Mouse (Mus musculus) midbrain, postnatal 0 days (tissue): Measurements from ENCODE around the gene Lpcat2. TPM values are rescaled to one million over a fixed set of nuclear protein-coding genes. Genes with fewer than 3 reads are reported as not detected.

Experiments
- ATAC-seq: fragments of 200-750 bp; cut with Nextera tagmentation; 2 replicates; pipeline ENCODE4 v1.8.0; 2017; ENCODE audit warnings: moderate number of reproducible peaks, mild to moderate bottlenecking, moderate TSS enrichment, moderate library complexity; ENCODE audit not compliant: low FRiP score
- DNase-seq: peaks from one replicate; pipeline ENCODE4 v3.0.0-alpha.2; 2015; ENCODE audit warnings: low spot score
- H3K27ac ChIP-seq: fragments of 300-500 bp; sonication (generic); 2 replicates; pipeline ENCODE4 v1.5.1; 2014; ENCODE audit warnings: low read depth, mild to moderate bottlenecking, low read length, mixed read lengths
- H3K27me3 ChIP-seq: fragments of 300-500 bp; sonication (generic); 2 replicates; pipeline ENCODE4 v1.6.1; 2014; ENCODE audit warnings: low read length, control low read depth, mixed read lengths; ENCODE audit not compliant: insufficient read depth
- H3K36me3 ChIP-seq: fragments of 300-500 bp; sonication (generic); 2 replicates; pipeline ENCODE4 v1.6.1; 2014; ENCODE audit warnings: low read length, control low read depth, mixed read lengths; ENCODE audit not compliant: insufficient read depth
- H3K4me1 ChIP-seq: fragments of 300-500 bp; sonication (generic); 2 replicates; pipeline ENCODE4 v1.6.1; 2014; ENCODE audit warnings: mild to moderate bottlenecking, control low read depth, antibody characterized with exemption, low read length, mixed read lengths; ENCODE audit not compliant: insufficient read depth
- H3K4me2 ChIP-seq: fragments of 300-500 bp; sonication (generic); 2 replicates; pipeline ENCODE4 v1.6.1; 2014; ENCODE audit warnings: low read depth, mild to moderate bottlenecking, low read length, mixed read lengths; ENCODE audit not compliant: poor library complexity, severe bottlenecking
- H3K4me3 ChIP-seq: fragments of 300-500 bp; sonication (generic); 2 replicates; pipeline ENCODE4 v1.5.1; 2014; ENCODE audit warnings: low read depth, mild to moderate bottlenecking, low read length, moderate library complexity
- H3K9ac ChIP-seq: fragments of 300-500 bp; sonication (generic); replicated peaks from 2 replicates; pipeline ENCODE4 v1.6.1; 2014; ENCODE audit warnings: mild to moderate bottlenecking, low read length, moderate library complexity, mixed read lengths; ENCODE audit not compliant: poor library complexity, severe bottlenecking
- H3K9me3 ChIP-seq: fragments of 300-500 bp; sonication (generic); 2 replicates; pipeline ENCODE4 v1.6.1; 2016; ENCODE audit warnings: low read length, control low read depth
- CTCF ChIP-seq: IDR thresholded peaks from 2 replicates; pipeline ENCODE4 v1.5.1; 2016; ENCODE audit warnings: antibody characterized with exemption, mild to moderate bottlenecking
- WGBS: fragments of 180-500 bp; shearing (Covaris S2); extraction: QIAGEN DNeasy Blood & Tissue Kit; methylation state at CpG from one replicate; pipeline ENCODE4 v1.1.7; 2014; 5-methylcytosine and 5-hydroxymethylcytosine counted together
- polyA plus RNA-seq: library from polyadenylated mRNA; unstranded; fragments of >200 nt; fragmentation: Nextera tagmentation; extraction: Ambion mirVana; gene quantifications from 2 replicates; pipeline ENCODE4 v1.2.1, GENCODE M21; 2015
- total RNA-seq: library from RNA; depleted of rRNA; stranded (reverse); fragments of >200 nt; gene quantifications from 2 replicates; pipeline ENCODE4 v1.2.3, GENCODE M21; 2014

Gene Lpcat2
- total and polyA plus RNA-seq, 2 experiments from 2014 or later, result 6.2 to 11.2 TPM

- no peak for TF ChIP-seq CTCF
- Histone ChIP-seq H3K4me1 (0 out of 2 replicates have a peak, but pooled peaks cover 2% of the 10 kb centered on the region), H3K9me3 (no peaks in the 10 kb centered on the region), H3K36me3 (no peaks in the 10 kb centered on the region), H3K4me2 (peak overlapping the region; percentile 67), H3K4me3 (peak overlapping the region; percentile 54), H3K27ac (no peak overlapping the region), H3K9ac (no peak overlapping the region), H3K27me3 (0 out of 2 replicates have a peak, but pooled peaks cover 6% of the 10 kb centered on the region)
- ATAC-seq (no peak), DNase-seq (no peak)
- WGBS, result 92% methylated on average over 7 of the region's 7 CpGs
Measured at GRCm38 (mm10) chr8:92856273-92856986, 1.3 kb downstream of the Lpcat2 start.

DNA sequence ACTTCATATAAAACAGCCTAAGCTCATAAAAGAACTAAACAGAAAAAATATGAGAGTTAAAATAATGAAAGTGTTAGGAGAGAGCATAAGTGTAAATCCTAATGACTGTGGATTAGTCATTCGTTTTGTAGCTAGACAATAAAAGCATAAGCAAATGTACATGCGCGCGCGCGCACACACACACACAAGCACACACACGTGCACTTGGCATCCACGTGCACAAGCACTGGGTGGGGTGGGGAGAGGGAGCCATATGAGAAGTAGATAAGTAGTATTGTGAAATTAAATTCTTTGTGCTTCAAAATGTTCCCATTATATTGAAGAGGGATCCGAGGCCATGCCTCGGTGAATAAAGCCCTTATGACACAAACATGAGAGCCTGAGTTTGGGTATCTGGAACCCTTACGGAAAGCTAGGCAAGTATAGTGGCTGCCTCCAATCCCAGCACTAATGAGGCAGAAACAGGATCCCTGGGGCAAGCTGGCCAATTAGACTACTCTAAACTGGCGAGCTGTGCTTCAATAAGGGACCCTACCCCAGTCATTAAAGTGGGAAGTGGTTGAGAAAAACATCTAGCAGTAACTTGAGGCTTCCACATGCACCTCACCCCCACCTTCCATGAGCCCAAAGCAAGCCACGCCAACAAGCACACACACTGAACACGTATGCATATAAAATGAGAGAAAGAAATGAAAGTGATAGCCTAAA is 3.5 kb downstream of the Lpcat2 start:
- H3K9me3 ChIP-seq, result no peaks in the 10 kb centered on the region
- TF ChIP-seq CTCF, result no peak
- no peaks in the 10 kb centered on the region for H3K4me1 ChIP-seq
- no peak overlapping the region for H3K4me3 ChIP-seq
- no peaks in the 10 kb centered on the region for H3K36me3 ChIP-seq
- DNase-seq, result no peak
- H3K27ac ChIP-seq, result no peak overlapping the region
- H3K4me2 ChIP-seq, result no peak overlapping the region
- H3K9ac ChIP-seq, result no peak overlapping the region
- 85% methylated on average over 14 of the region's 14 CpGs for WGBS
- ATAC-seq, result no peak
- 0 out of 2 replicates have a peak, but pooled peaks cover 4% of the 10 kb centered on the region for H3K27me3 ChIP-seq

GRCm38 (mm10) chr8:92861977-92862376 is 6.8 kb downstream of the Lpcat2 start:
- no peaks in the 10 kb centered on the region for H3K9me3 ChIP-seq
- H3K4me3 ChIP-seq, result no peak overlapping the region
- ATAC-seq (no peak), DNase-seq (no peak)
- H3K27me3 ChIP-seq, result no peaks in the 10 kb centered on the region
- no peak for TF ChIP-seq CTCF
- H3K36me3 ChIP-seq, result no peaks in the 10 kb centered on the region
- WGBS, result 100% methylated on average over 1 of the region's 1 CpGs
- no peaks in the 10 kb centered on the region for H3K4me1 ChIP-seq
- no peak overlapping the region for H3K4me2 ChIP-seq
- no peak overlapping the region for H3K27ac ChIP-seq
- H3K9ac ChIP-seq, result no peak overlapping the region

DNA sequence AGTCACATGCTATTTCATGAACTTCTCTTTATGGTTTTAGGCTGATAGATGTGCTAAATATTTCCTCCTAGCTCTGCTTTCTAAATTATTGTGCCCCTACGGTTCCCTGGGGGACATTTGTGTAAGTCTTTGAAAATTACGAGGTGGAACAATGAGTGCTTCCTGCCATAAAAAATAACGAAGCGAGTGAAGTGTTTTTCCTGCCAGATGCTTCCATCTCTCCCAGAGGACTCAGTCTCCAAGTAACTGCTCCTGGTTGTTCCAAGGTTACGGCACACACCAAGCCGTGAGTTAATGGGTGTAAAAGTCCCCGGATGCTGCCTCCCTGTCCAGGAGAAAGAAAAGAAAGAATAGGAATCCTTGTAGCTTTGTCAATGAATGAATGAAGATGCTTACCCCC is 15.1 kb downstream of the Lpcat2 start:
- DNase-seq (peak; percentile 46), ATAC-seq (no peak)
- Histone ChIP-seq H3K27me3 (no peaks in the 10 kb centered on the region), H3K36me3 (no peaks in the 10 kb centered on the region), H3K9ac (no peak overlapping the region), H3K27ac (no peak overlapping the region), H3K4me2 (no peak overlapping the region), H3K9me3 (no peaks in the 10 kb centered on the region), H3K4me1 (no peaks in the 10 kb centered on the region), H3K4me3 (no peak overlapping the region)
- 53% methylated on average over 7 of the region's 7 CpGs for WGBS
- TF ChIP-seq CTCF, result no peak

DNA sequence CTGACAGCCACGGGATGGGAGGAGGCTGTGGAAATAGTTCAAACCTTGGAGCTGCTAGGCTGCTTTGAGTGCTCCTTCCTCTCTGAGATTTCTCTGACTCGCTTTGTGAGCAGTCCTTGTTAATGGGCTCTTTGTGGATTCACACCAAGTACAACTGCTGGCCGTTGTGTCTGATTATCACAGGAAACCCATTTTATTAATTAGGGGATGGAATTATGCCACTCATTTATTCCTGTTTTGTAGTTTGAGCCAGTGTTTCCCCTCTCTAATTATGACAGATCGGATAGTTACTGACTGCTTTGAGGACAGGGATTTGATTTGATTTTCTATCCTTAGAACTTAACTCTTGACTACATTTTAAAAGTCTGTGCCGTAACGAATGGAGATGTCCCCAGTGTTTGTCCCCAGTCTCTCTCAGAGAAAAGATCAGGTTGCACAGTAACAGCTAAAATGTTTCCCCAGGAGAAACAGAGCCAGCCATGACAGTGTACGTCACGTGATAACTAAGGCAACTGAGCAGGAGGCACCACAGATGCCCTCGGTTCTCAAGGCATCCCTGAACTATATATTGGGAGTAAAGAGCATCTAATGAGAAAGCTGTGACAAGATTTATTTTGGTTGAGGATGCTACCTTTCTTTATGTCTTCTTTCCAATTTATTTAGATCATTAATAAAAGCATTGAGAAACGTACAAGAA is 17.1 kb downstream of the Lpcat2 start:
- H3K9ac ChIP-seq, result no peak overlapping the region
- no peak for ATAC-seq
- H3K4me2 ChIP-seq, result no peak overlapping the region
- DNase-seq, result no peak
- TF ChIP-seq CTCF, result no peak
- 63% methylated on average over 10 of the region's 10 CpGs for WGBS
- no peak overlapping the region for H3K27ac ChIP-seq
- H3K4me1 ChIP-seq, result no peaks in the 10 kb centered on the region
- H3K9me3 ChIP-seq, result no peaks in the 10 kb centered on the region
- no peaks in the 10 kb centered on the region for H3K27me3 ChIP-seq
- H3K4me3 ChIP-seq, result no peak overlapping the region
- H3K36me3 ChIP-seq, result no peaks in the 10 kb centered on the region

DNA sequence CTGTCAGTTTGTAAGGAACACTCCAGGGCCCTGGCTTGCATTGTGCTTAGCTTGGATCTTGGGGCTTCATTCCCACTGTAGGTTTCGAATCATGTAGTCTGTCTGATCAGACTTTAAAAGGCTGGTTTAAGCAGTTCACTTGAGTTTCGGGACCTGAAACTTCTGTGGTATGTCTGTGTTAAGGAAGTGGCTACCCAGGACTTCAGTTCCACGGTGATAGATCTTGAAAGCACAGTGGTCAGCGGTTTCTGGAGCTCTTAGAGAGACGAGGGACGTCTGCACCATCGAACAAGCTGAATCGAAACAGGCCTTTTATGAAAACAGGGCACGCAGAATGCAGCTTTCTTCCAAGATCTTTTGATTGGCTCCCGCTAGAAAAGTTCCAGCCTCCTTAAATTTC is 20.7 kb downstream of the Lpcat2 start:
- Histone ChIP-seq H3K9ac (no peak overlapping the region), H3K9me3 (no peaks in the 10 kb centered on the region), H3K27ac (no peak overlapping the region), H3K4me3 (no peak overlapping the region), H3K4me2 (no peak overlapping the region), H3K27me3 (no peaks in the 10 kb centered on the region), H3K36me3 (no peaks in the 10 kb centered on the region), H3K4me1 (no peaks in the 10 kb centered on the region)
- TF ChIP-seq CTCF, result no peak
- ATAC-seq (no peak), DNase-seq (no peak)
- 67% methylated on average over 10 of the region's 10 CpGs for WGBS
